Mouse (Mus musculus): ENCODE measurements around the gene Pum2. TPM values are rescaled to one million over a fixed set of nuclear protein-coding genes. Genes with fewer than 3 reads are reported as not detected.
A peak's percentile ranks its signal among the peaks of the same experiment; 100 is the strongest.

Gene Pum2
- polyA plus RNA-seq, 1 experiment from 2014 or later = 22.6 TPM

- Histone ChIP-seq H3K27ac (replicated peaks) (peak overlapping the region; percentile 89), H3K9me3 (ENCODE audit: control insufficient read depth, low read length) (no peaks in the 10 kb centered on the region), H3K4me3 (ENCODE audit: low read depth, low read length) (no peak overlapping the region), H3K4me1 (replicated peaks; ENCODE audit: control insufficient read depth, insufficient read depth) (peaks cover 5% of the 10 kb centered on the region; the same call in 1 of the 2 replicates), H3K4me2 (replicated peaks; ENCODE audit: low read depth) (0 out of 2 replicates have a peak overlapping the region, but pooled peaks have one; percentile 27), H3K27me3 (ENCODE audit: control insufficient read depth, insufficient read depth, low read length) (no peaks in the 10 kb centered on the region), H3K36me3 (ENCODE audit: control insufficient read depth, insufficient read depth, low read length) (no peaks in the 10 kb centered on the region), H3K9ac (ENCODE audit: low read length) (no peak overlapping the region)
- peak; percentile 74 for ATAC-seq (ENCODE audit: low FRiP score, low TSS enrichment)
- 45% methylated on average over 3 of the region's 3 CpGs for WGBS
- TF ChIP-seq CTCF (IDR thresholded peaks at IDR 0.05; ENCODE audit: low read depth) (no peak), EP300 (optimal IDR thresholded peaks at IDR 0.05) (peak; percentile 36)
- DNase-seq (ENCODE audit: low spot score) = peak; percentile 79
Observed at GRCm38 (mm10) chr12:8782565-8782964, 108.6 kb downstream of the Pum2 start.

- WGBS = 53% methylated on average over 9 of the region's 9 CpGs
Observed at GRCm38 (mm10) chr12:8784189-8784588, 110.3 kb downstream of the Pum2 start.

GRCm38 (mm10) chr12:8786476-8786875, 112.5 kb downstream of the Pum2 start:
- TF ChIP-seq EP300 (optimal IDR thresholded peaks at IDR 0.05) (no peak), CTCF (IDR thresholded peaks at IDR 0.05; ENCODE audit: low read depth) (no peak)
- Histone ChIP-seq H3K4me1 (replicated peaks; ENCODE audit: control insufficient read depth, insufficient read depth) (peaks cover 3% of the 10 kb centered on the region; the same call in 1 of the 2 replicates), H3K4me2 (replicated peaks; ENCODE audit: low read depth) (no peak overlapping the region), H3K27ac (replicated peaks) (peak overlapping the region; percentile 67; the same call in 1 of the 2 replicates), H3K9me3 (ENCODE audit: control insufficient read depth, low read length) (no peaks in the 10 kb centered on the region), H3K9ac (ENCODE audit: low read length) (no peak overlapping the region), H3K36me3 (ENCODE audit: control insufficient read depth, insufficient read depth, low read length) (peaks cover 14% of the 10 kb centered on the region), H3K27me3 (ENCODE audit: control insufficient read depth, insufficient read depth, low read length) (no peaks in the 10 kb centered on the region), H3K4me3 (ENCODE audit: low read depth, low read length) (no peak overlapping the region)
- ATAC-seq (ENCODE audit: low FRiP score, low TSS enrichment) (no peak), DNase-seq (ENCODE audit: low spot score) (no peak)
- WGBS = 51% methylated on average over 5 of the region's 5 CpGs

More at GRCm38 (mm10) chr12:8784189-8784588, 110.3 kb downstream of the Pum2 start:
- H3K27me3 ChIP-seq (ENCODE audit: control insufficient read depth, insufficient read depth, low read length) = no peaks in the 10 kb centered on the region
- no peak overlapping the region for H3K4me2 ChIP-seq (replicated peaks; ENCODE audit: low read depth)
- no peaks in the 10 kb centered on the region for H3K9me3 ChIP-seq (ENCODE audit: control insufficient read depth, low read length)
- TF ChIP-seq EP300 (optimal IDR thresholded peaks at IDR 0.05) = no peak
- no peak for TF ChIP-seq CTCF (IDR thresholded peaks at IDR 0.05; ENCODE audit: low read depth)
- H3K4me3 ChIP-seq (ENCODE audit: low read depth, low read length) = no peak overlapping the region
- no peak overlapping the region for H3K9ac ChIP-seq (ENCODE audit: low read length)
- H3K36me3 ChIP-seq (ENCODE audit: control insufficient read depth, insufficient read depth, low read length) = no peaks in the 10 kb centered on the region
- ATAC-seq (ENCODE audit: low FRiP score, low TSS enrichment) (peak; percentile 21; the same call in 1 of the 2 replicates), DNase-seq (ENCODE audit: low spot score) (peak; percentile 70)
- peak overlapping the region; percentile 82 for H3K27ac ChIP-seq (replicated peaks)
- peaks cover 3% of the 10 kb centered on the region; the same call in 1 of the 2 replicates for H3K4me1 ChIP-seq (replicated peaks; ENCODE audit: control insufficient read depth, insufficient read depth)

GRCm38 (mm10) chr12:8786984-8787730, 113.2 kb downstream of the Pum2 start:
- ATAC-seq (ENCODE audit: low FRiP score, low TSS enrichment) = no peak
- H3K36me3 ChIP-seq (ENCODE audit: control insufficient read depth, insufficient read depth, low read length) = peaks cover 16% of the 10 kb centered on the region
- no peaks in the 10 kb centered on the region for H3K27me3 ChIP-seq (ENCODE audit: control insufficient read depth, insufficient read depth, low read length)
- H3K4me3 ChIP-seq (ENCODE audit: low read depth, low read length) = no peak overlapping the region
- peak overlapping the region; percentile 41; the same call in 1 of the 2 replicates for H3K27ac ChIP-seq (replicated peaks)
- TF ChIP-seq CTCF (IDR thresholded peaks at IDR 0.05; ENCODE audit: low read depth) (no peak), EP300 (optimal IDR thresholded peaks at IDR 0.05) (no peak)
- no peak overlapping the region for H3K9ac ChIP-seq (ENCODE audit: low read length)
- DNase-seq (ENCODE audit: low spot score) = no peak
- no peaks in the 10 kb centered on the region for H3K9me3 ChIP-seq (ENCODE audit: control insufficient read depth, low read length)
- WGBS = 71% methylated on average over 12 of the region's 12 CpGs
- no peak overlapping the region for H3K4me2 ChIP-seq (replicated peaks; ENCODE audit: low read depth)
- peaks cover 2% of the 10 kb centered on the region; the same call in 1 of the 2 replicates for H3K4me1 ChIP-seq (replicated peaks; ENCODE audit: control insufficient read depth, insufficient read depth)

GRCm38 (mm10) chr12:8788469-8788868, 114.5 kb downstream of the Pum2 start:
- no peaks in the 10 kb centered on the region for H3K4me1 ChIP-seq (replicated peaks; ENCODE audit: control insufficient read depth, insufficient read depth)
- WGBS = 66% methylated on average over 3 of the region's 3 CpGs
- peak overlapping the region; percentile 9; the same call in 1 of the 2 replicates for H3K27ac ChIP-seq (replicated peaks)
- TF ChIP-seq EP300 (optimal IDR thresholded peaks at IDR 0.05) (no peak), CTCF (IDR thresholded peaks at IDR 0.05; ENCODE audit: low read depth) (no peak)
- H3K27me3 ChIP-seq (ENCODE audit: control insufficient read depth, insufficient read depth, low read length) = no peaks in the 10 kb centered on the region
- ATAC-seq (ENCODE audit: low FRiP score, low TSS enrichment) (no peak), DNase-seq (ENCODE audit: low spot score) (no peak)
- H3K9ac ChIP-seq (ENCODE audit: low read length) = no peak overlapping the region
- no peak overlapping the region for H3K4me2 ChIP-seq (replicated peaks; ENCODE audit: low read depth)
- no peaks in the 10 kb centered on the region for H3K9me3 ChIP-seq (ENCODE audit: control insufficient read depth, low read length)
- H3K36me3 ChIP-seq (ENCODE audit: control insufficient read depth, insufficient read depth, low read length) = peaks cover 16% of the 10 kb centered on the region
- H3K4me3 ChIP-seq (ENCODE audit: low read depth, low read length) = no peak overlapping the region

- Histone ChIP-seq H3K4me2 (replicated peaks; ENCODE audit: low read depth) (no peak overlapping the region), H3K27me3 (ENCODE audit: control insufficient read depth, insufficient read depth, low read length) (no peaks in the 10 kb centered on the region), H3K27ac (replicated peaks) (no peak overlapping the region), H3K36me3 (ENCODE audit: control insufficient read depth, insufficient read depth, low read length) (peaks cover 16% of the 10 kb centered on the region), H3K4me3 (ENCODE audit: low read depth, low read length) (no peak overlapping the region), H3K4me1 (replicated peaks; ENCODE audit: control insufficient read depth, insufficient read depth) (no peaks in the 10 kb centered on the region), H3K9ac (ENCODE audit: low read length) (no peak overlapping the region), H3K9me3 (ENCODE audit: control insufficient read depth, low read length) (no peaks in the 10 kb centered on the region)
- no peak for DNase-seq (ENCODE audit: low spot score)
- TF ChIP-seq EP300 (optimal IDR thresholded peaks at IDR 0.05) = no peak
- TF ChIP-seq CTCF (IDR thresholded peaks at IDR 0.05; ENCODE audit: low read depth) = no peak
- no peak for ATAC-seq (ENCODE audit: low FRiP score, low TSS enrichment)
- 89% methylated on average over 12 of the region's 12 CpGs for WGBS
Observed at GRCm38 (mm10) chr12:8790615-8791014, 116.7 kb downstream of the Pum2 start.
